In genomic region chr1:184782161-184782513, GRCm38 (mm10) we compare ENCODE assay signal across 11 mouse cellular contexts. TPM values are rescaled to one million over a fixed set of nuclear protein-coding genes. Genes with fewer than 3 reads are reported as not detected.
DNase-seq lines count a peak whose midpoint lies in the region; ATAC-seq and TF ChIP-seq lines count a peak whose summit lies in the region.
"Had no signal": no experiment of that assay in that cellular context is flagged by ENCODE, and none has a peak within 500 bp of the region (broad histone marks: within the 10 kb centered on the region; RNA-seq: fewer than 3 reads in every experiment).

No protein-coding gene starts in this region.

- no peaks in the 10 kb centered on the region for H3K9me3 ChIP-seq in lung, postnatal 0 days (ENCODE audit: low read length)
- H3K9me3 ChIP-seq: midbrain, embryonic 13.5 days had no signal

- TF ChIP-seq CTCF in C2C12 (IDR thresholded peaks at IDR 0.05; ENCODE audit: control insufficient read depth, insufficient read depth, insufficient read length), result no peak
- no peak for TF ChIP-seq CTCF in lung, postnatal 0 days (IDR thresholded peaks at IDR 0.05)

- H3ac ChIP-seq in C2C12 (ENCODE audit: control insufficient read depth, insufficient read length, low read depth), result no peak overlapping the region

- no peak overlapping the region for H3K9ac ChIP-seq in lung, postnatal 0 days (replicated peaks; ENCODE audit: low read depth)
- H3K9ac ChIP-seq: midbrain, embryonic 13.5 days had no signal

- no peaks in the 10 kb centered on the region for H3K79me3 ChIP-seq in C2C12 (ENCODE audit: low read depth)

- no peak overlapping the region for H3K4me2 ChIP-seq in lung, postnatal 0 days (replicated peaks; ENCODE audit: low read depth, low read length)
- H3K4me2 ChIP-seq: midbrain, embryonic 13.5 days had no signal

- DNase-seq in gastrocnemius, adult 18-20 months (ENCODE audit: low spot score), result peak; percentile 29
- DNase-seq in gastrocnemius, postnatal 36 days, result no peak
- peak; percentile 32 for DNase-seq in heart, postnatal 4 days
- peak; percentile 95 for DNase-seq in lung, postnatal 0 days (ENCODE audit: low spot score)
- DNase-seq in left cerebral cortex, postnatal 10 days (ENCODE audit: extremely low spot score in 1 of 2, low spot score in 2 of 2), result no peak
- DNase-seq in left cerebral cortex, adult 18-20 months (ENCODE audit: low spot score in 2 of 2), result no peak
- no peak for DNase-seq in spleen, adult 18-20 months

- intact Hi-C loops in gastrocnemius, postnatal 36 days (cut with DNase I), result no loop called here
- intact Hi-C loops in left cerebral cortex, postnatal 10 days (cut with DNase I), result no loop called here

- H3K27me3 ChIP-seq in C2C12 (ENCODE audit: control insufficient read depth, insufficient read depth, insufficient read length), result no peaks in the 10 kb centered on the region
- 0 out of 2 replicates have a peak, but pooled peaks cover 4% of the 10 kb centered on the region for H3K27me3 ChIP-seq in lung, postnatal 0 days (replicated peaks; ENCODE audit: insufficient read depth, low read length)
- H3K27me3 ChIP-seq: midbrain, embryonic 13.5 days had no signal

- TF ChIP-seq EP300 in lung, postnatal 0 days (IDR thresholded peaks at IDR 0.05), result peak; percentile 91

- no peaks in the 10 kb centered on the region for H3K79me2 ChIP-seq in C2C12 (ENCODE audit: control insufficient read depth, insufficient read depth)

- no peak overlapping the region for H3K27ac ChIP-seq in lung, postnatal 0 days (ENCODE audit: low read length)
- H3K27ac ChIP-seq: midbrain, embryonic 13.5 days had no signal

- peak; percentile 94 for ATAC-seq in lung, postnatal 0 days
- ATAC-seq: midbrain, embryonic 13.5 days had no signal

- no peak overlapping the region for H3K4me3 ChIP-seq in C2C12 (ENCODE audit: insufficient read depth, poor library complexity, severe bottlenecking)
- H3K4me3 ChIP-seq in lung, postnatal 0 days (ENCODE audit: low read depth, low read length), result no peak overlapping the region
- H3K4me3 ChIP-seq: erythroblast, embryonic 14.5 days; midbrain, embryonic 13.5 days had no signal

- H3K4me1 ChIP-seq in lung, postnatal 0 days (ENCODE audit: insufficient read depth, low read depth, low read length), result 0 out of 2 replicates have a peak, but pooled peaks cover 3% of the 10 kb centered on the region
- H3K4me1 ChIP-seq: midbrain, embryonic 13.5 days had no signal

- whole genome bisulfite sequencing in lung, postnatal 0 days, result 33% methylated on average over 14 of the region's 14 CpGs

- no peaks in the 10 kb centered on the region for H3K36me3 ChIP-seq in C2C12 (ENCODE audit: control insufficient read depth, insufficient read depth)
- H3K36me3 ChIP-seq in lung, postnatal 0 days (ENCODE audit: insufficient read depth, low read length), result no peaks in the 10 kb centered on the region
- H3K36me3 ChIP-seq: midbrain, embryonic 13.5 days had no signal

TF ChIP-seq in C2C12, 6 proteins besides CTCF, POLR2A, EP300 and RAD21:
- TF ChIP-seq FOSL1 (IDR thresholded peaks at IDR 0.05; ENCODE audit: insufficient read depth, low read length, poor library complexity, severe bottlenecking), result peak; percentile 92
- no peak for TF ChIP-seq USF1 (IDR thresholded peaks at IDR 0.05; ENCODE audit: low read depth)
- no peak for TF ChIP-seq MAX (IDR thresholded peaks at IDR 0.05)
- peak; percentile 67 for TF ChIP-seq MYOD1 (IDR thresholded peaks at IDR 0.05; ENCODE audit: control insufficient read depth, insufficient read length, low read depth)
TF ChIP-seq in C2C12: peak in this region for 2.

RNA-seq across cellular contexts. Expression of gene Marc1, which starts 29.0 kb away (rescaled TPM):
- total RNA-seq in gastrocnemius, adult 18-20 months (2021), result under 1 TPM; 0.18 to 0.24 TPM
- under 1 TPM; 0.22 to 0.36 TPM for total RNA-seq in gastrocnemius, postnatal 36 days (2021)
- polyA plus RNA-seq in C2C12 (2012; fragmentation: generic; extraction: Trizol), result 0.01 TPM
- total RNA-seq in heart, postnatal 4 days (2021), result under 1 TPM in 1 of 2 experiments, not detected in 1; 0.14 TPM
- polyA plus RNA-seq in lung, postnatal 0 days (2015; fragmentation: Nextera tagmentation; extraction: Ambion mirVana), result 0.11 and 0.13 TPM in 2 replicates
- total RNA-seq in left cerebral cortex, postnatal 10 days (2021), result not detected
- total RNA-seq in left cerebral cortex, adult 18-20 months (2021), result under 1 TPM in 1 of 2 experiments, not detected in 1; 0.16 TPM
- polyA plus RNA-seq: erythroblast, embryonic 14.5 days; heart, postnatal 0 days; midbrain, embryonic 13.5 days had no signal

RNA-seq across cellular contexts. Expression of gene Hlx, which starts 49.7 kb away (rescaled TPM):
- total RNA-seq in gastrocnemius, adult 18-20 months (2021), result 1 to 10 TPM; 3.2 to 6.8 TPM
- 10 to 100 TPM in 1 of 2 experiments, 1 to 10 TPM in 1; 9.6 to 11.6 TPM for total RNA-seq in gastrocnemius, postnatal 36 days (2021)
- 34.7 TPM for polyA plus RNA-seq in C2C12 (2012; fragmentation: generic; extraction: Trizol)
- total RNA-seq in heart, postnatal 4 days (2021), result 10 to 100 TPM; 13.7 to 20.6 TPM
- polyA plus RNA-seq in lung, postnatal 0 days (2015; fragmentation: Nextera tagmentation; extraction: Ambion mirVana), result 34.2 and 63.1 TPM in 2 replicates
- 1 to 10 TPM; 1.2 to 1.6 TPM for total RNA-seq in left cerebral cortex, postnatal 10 days (2021)
- 1 to 10 TPM in 1 of 2 experiments, under 1 TPM in 1; 0.37 to 1.2 TPM for total RNA-seq in left cerebral cortex, adult 18-20 months (2021)

Comparison
In these comparisons a context has a peak if more than half of its experiments do, and no peak if none do; other contexts are left out.
1. DNase-seq: peak in gastrocnemius, adult 18-20 months (single experiment), heart, postnatal 4 days (single experiment) and lung, postnatal 0 days (single experiment); none in gastrocnemius, postnatal 36 days (0 of 2), left cerebral cortex, postnatal 10 days (0 of 2), left cerebral cortex, adult 18-20 months (0 of 2) and spleen, adult 18-20 months (0 of 2).